Mouse (Mus musculus) MEL (cell line): Measurements from ENCODE around the gene Map2k4. TPM values are rescaled to one million over a fixed set of nuclear protein-coding genes. Genes with fewer than 3 reads are reported as not detected.
A peak's percentile ranks its signal among the peaks of the same experiment; 100 is the strongest.

Experiments
- DNase-seq: peaks from one replicate; pipeline ENCODE4 v3.0.0; 2011; ENCODE audit warnings: low read depth, low spot score
- H3K27ac ChIP-seq: 2 replicates; pipeline ENCODE4 v1.5.1; 2012; ENCODE audit warnings: low read depth, mild to moderate bottlenecking, control low read depth, low read length, moderate library complexity; ENCODE audit not compliant: control insufficient read depth
- H3K27me3 ChIP-seq, 2 experiments: fragments of 150-350 bp in 1 of 2; sonication (generic) in 1 of 2; 2 replicates each; pipeline ENCODE4 v1.6.1; 2012; ENCODE audit warnings: low read length in 2 of 2, mild to moderate bottlenecking in 2 of 2, improper control_type of control experiment in 1 of 2, moderate library complexity in 1 of 2; ENCODE audit not compliant: insufficient read depth in 2 of 2, control insufficient read depth in 1 of 2
- H3K36me3 ChIP-seq, 2 experiments: 2 replicates each; pipeline ENCODE4 v1.6.1; 2012 to 2014; ENCODE audit warnings: low read length in 2 of 2, improper control_type of control experiment in 1 of 2, inconsistent platforms in 1 of 2, mild to moderate bottlenecking in 1 of 2; ENCODE audit not compliant: insufficient read depth in 2 of 2, control insufficient read depth in 1 of 2
- H3K4me1 ChIP-seq, 2 experiments: fragments of 150-350 bp in 1 of 2; sonication (generic) in 1 of 2; 2 replicates each; pipeline ENCODE4 v1.6.1; 2012; ENCODE audit warnings: low read length in 2 of 2, improper control_type of control experiment in 1 of 2, mild to moderate bottlenecking in 1 of 2; ENCODE audit not compliant: insufficient read depth in 2 of 2, control insufficient read depth in 1 of 2
- H3K4me3 ChIP-seq, 2 experiments: fragments of 150-350 bp in 1 of 2; sonication (generic) in 1 of 2; 2 replicates each; pipeline ENCODE4 v1.5.1; 2012; ENCODE audit warnings: low read depth in 2 of 2, low read length in 2 of 2, mild to moderate bottlenecking in 2 of 2, moderate library complexity in 2 of 2, control low read depth in 1 of 2, improper control_type of control experiment in 1 of 2; ENCODE audit not compliant: control insufficient read depth in 1 of 2, insufficient read depth in 1 of 2
- H3K79me2 ChIP-seq: 2 replicates; pipeline ENCODE4 v1.6.1; 2012; ENCODE audit warnings: mild to moderate bottlenecking, low read length, moderate library complexity; ENCODE audit not compliant: control insufficient read depth, poor library complexity, insufficient read depth
- H3K9ac ChIP-seq: 2 replicates; pipeline ENCODE4 v1.6.1; 2012; ENCODE audit warnings: low read depth, mild to moderate bottlenecking, control low read depth, low read length, moderate library complexity; ENCODE audit not compliant: control insufficient read depth, poor library complexity, severe bottlenecking
- H3K9me3 ChIP-seq: fragments of 150-350 bp; sonication (generic); replicated peaks from 2 replicates; pipeline ENCODE4 v1.6.1; 2012; ENCODE audit warnings: mild to moderate bottlenecking, low read length, improper control_type of control experiment, moderate library complexity; ENCODE audit not compliant: insufficient read depth
- BHLHE40 ChIP-seq: IDR thresholded peaks from 2 replicates; pipeline ENCODE4 v1.6.1; 2012; ENCODE audit warnings: low read depth, mild to moderate bottlenecking, inconsistent platforms, low read length, improper control_type of control experiment, borderline replicate concordance
- CHD1 ChIP-seq: IDR thresholded peaks from 2 replicates; pipeline ENCODE4 v1.6.1; 2012; ENCODE audit warnings: low read depth, mild to moderate bottlenecking, inconsistent platforms, low read length, improper control_type of control experiment
- CHD2 ChIP-seq: IDR thresholded peaks from 2 replicates; pipeline ENCODE4 v1.6.1; 2011; ENCODE audit warnings: low read length, improper control_type of control experiment
- CTCF ChIP-seq, 3 experiments: IDR thresholded peaks in 2 of 3; conservative IDR thresholded peaks in 1 of 3; 2 replicates each; pipeline ENCODE4 v1.5.1; 2011 to 2012; ENCODE audit warnings: low read length in 3 of 3, low read depth in 2 of 3, mild to moderate bottlenecking in 2 of 3, improper control_type of control experiment in 1 of 3, inconsistent platforms in 1 of 3, mixed read lengths in 1 of 3, moderate library complexity in 1 of 3; ENCODE audit not compliant: control insufficient read depth in 1 of 3, insufficient read depth in 1 of 3, poor library complexity in 1 of 3, severe bottlenecking in 1 of 3
- E2F4 ChIP-seq: IDR thresholded peaks from 2 replicates; pipeline ENCODE4 v1.6.1; 2011; ENCODE audit warnings: low read depth, low read length, improper control_type of control experiment, borderline replicate concordance
- ELF1 ChIP-seq: IDR thresholded peaks from 2 replicates; pipeline ENCODE4 v1.6.1; 2014; ENCODE audit warnings: low read depth, mild to moderate bottlenecking, inconsistent platforms, low read length, improper control_type of control experiment, moderate library complexity
- EP300 ChIP-seq, 2 experiments: IDR thresholded peaks; 2 replicates each; pipeline ENCODE4 v1.6.1; 2011; ENCODE audit warnings: improper control_type of control experiment in 2 of 2, low read length in 2 of 2, low read depth in 1 of 2, mild to moderate bottlenecking in 1 of 2
- ETS1 ChIP-seq: IDR thresholded peaks from 2 replicates; pipeline ENCODE4 v1.6.1; 2012; ENCODE audit warnings: low read depth, mild to moderate bottlenecking, inconsistent platforms, low read length, improper control_type of control experiment, moderate library complexity
- GABPA ChIP-seq: IDR thresholded peaks from 2 replicates; pipeline ENCODE4 v1.6.1; 2012; ENCODE audit warnings: low read depth, mild to moderate bottlenecking, inconsistent platforms, low read length, improper control_type of control experiment, moderate library complexity
- GATA1 ChIP-seq: IDR thresholded peaks from 2 replicates; pipeline ENCODE4 v1.6.1; 2011; ENCODE audit warnings: low read depth, low read length, improper control_type of control experiment
- HCFC1 ChIP-seq: IDR thresholded peaks from 2 replicates; pipeline ENCODE4 v1.6.1; 2012; ENCODE audit warnings: low read depth, mild to moderate bottlenecking, inconsistent platforms, low read length, improper control_type of control experiment, moderate library complexity
- JUND ChIP-seq: IDR thresholded peaks from 2 replicates; pipeline ENCODE4 v1.6.1; 2011; ENCODE audit warnings: low read depth, mild to moderate bottlenecking, improper control_type of control experiment, low read length
- KAT2A ChIP-seq: conservative IDR thresholded peaks from 2 replicates; pipeline ENCODE4 v1.6.1; 2012; ENCODE audit warnings: low read depth, low read length, improper control_type of control experiment, inconsistent platforms
- MAFK ChIP-seq: IDR thresholded peaks from 2 replicates; pipeline ENCODE4 v1.6.1; 2011; ENCODE audit warnings: low read depth, mild to moderate bottlenecking, low read length, improper control_type of control experiment, borderline replicate concordance
- MAX ChIP-seq: IDR thresholded peaks from 2 replicates; pipeline ENCODE4 v1.6.1; 2011; ENCODE audit warnings: low read length, improper control_type of control experiment
- MAZ ChIP-seq: IDR thresholded peaks from 2 replicates; pipeline ENCODE4 v1.6.1; 2012; ENCODE audit warnings: low read depth, mild to moderate bottlenecking, inconsistent platforms, low read length, improper control_type of control experiment
- MEF2A ChIP-seq: IDR thresholded peaks from 2 replicates; pipeline ENCODE4 v1.6.1; 2014; ENCODE audit warnings: low read depth, mild to moderate bottlenecking, inconsistent platforms, low read length, improper control_type of control experiment; ENCODE audit not compliant: poor library complexity, insufficient replicate concordance, severe bottlenecking; ENCODE audit errors: extremely low read depth
- MXI1 ChIP-seq: IDR thresholded peaks from 2 replicates; pipeline ENCODE4 v1.6.1; 2011; ENCODE audit warnings: mild to moderate bottlenecking, low read depth, low read length, improper control_type of control experiment
- MYB ChIP-seq: IDR thresholded peaks from 2 replicates; pipeline ENCODE4 v1.6.1; 2011; ENCODE audit warnings: mild to moderate bottlenecking, low read depth, low read length, improper control_type of control experiment
- MYC ChIP-seq: IDR thresholded peaks from 2 replicates; pipeline ENCODE4 v1.6.1; 2011; ENCODE audit warnings: low read depth, mild to moderate bottlenecking, low read length, improper control_type of control experiment, moderate library complexity
- NELFE ChIP-seq: IDR thresholded peaks from 2 replicates; pipeline ENCODE4 v1.6.1; 2011; ENCODE audit warnings: low read depth, low read length, improper control_type of control experiment
- NRF1 ChIP-seq: IDR thresholded peaks from 2 replicates; pipeline ENCODE4 v1.6.1; 2014; ENCODE audit warnings: low read depth, mild to moderate bottlenecking, inconsistent platforms, low read length, improper control_type of control experiment, moderate library complexity; ENCODE audit not compliant: poor library complexity, insufficient read depth, severe bottlenecking
- POLR2A ChIP-seq, 2 experiments: IDR thresholded peaks; 2 replicates each; pipeline ENCODE4 v1.6.1; 2011 to 2012; ENCODE audit warnings: low read length in 2 of 2, mild to moderate bottlenecking in 2 of 2, control low read depth in 1 of 2, improper control_type of control experiment in 1 of 2, low read depth in 1 of 2, moderate library complexity in 1 of 2; ENCODE audit not compliant: control insufficient read depth in 1 of 2, insufficient read depth in 1 of 2, poor library complexity in 1 of 2
- POLR2AphosphoS2 ChIP-seq: IDR thresholded peaks from 2 replicates; pipeline ENCODE4 v1.6.1; 2011; ENCODE audit warnings: low read length, improper control_type of control experiment
- POLR2AphosphoS5 ChIP-seq: IDR thresholded peaks from 2 replicates; pipeline ENCODE4 v1.6.1; 2012; ENCODE audit warnings: low read depth, borderline replicate concordance, mild to moderate bottlenecking, inconsistent platforms, low read length, moderate library complexity, mixed read lengths
- RAD21 ChIP-seq: IDR thresholded peaks from 2 replicates; pipeline ENCODE4 v1.6.1; 2011; ENCODE audit warnings: mild to moderate bottlenecking, low read depth, low read length, improper control_type of control experiment
- RCOR1 ChIP-seq: IDR thresholded peaks from 2 replicates; pipeline ENCODE4 v1.6.1; 2012; ENCODE audit warnings: low read depth, mild to moderate bottlenecking, inconsistent platforms, low read length, improper control_type of control experiment
- SIN3A ChIP-seq: IDR thresholded peaks from 2 replicates; pipeline ENCODE4 v1.6.1; 2012; ENCODE audit warnings: low read length, improper control_type of control experiment, inconsistent platforms
- SMC3 ChIP-seq: IDR thresholded peaks from 2 replicates; pipeline ENCODE4 v1.6.1; 2011; ENCODE audit warnings: low read depth, low read length, improper control_type of control experiment
- TAL1 ChIP-seq: IDR thresholded peaks from 2 replicates; pipeline ENCODE4 v1.6.1; 2012; ENCODE audit warnings: mild to moderate bottlenecking, inconsistent platforms, low read length, moderate library complexity, mixed read lengths
- TBP ChIP-seq: IDR thresholded peaks from 2 replicates; pipeline ENCODE4 v1.8.0; 2011; ENCODE audit warnings: low read depth, low read length, improper control_type of control experiment
- TCF12 ChIP-seq: IDR thresholded peaks from 2 replicates; pipeline ENCODE4 v1.6.1; 2014; ENCODE audit warnings: low read depth, mild to moderate bottlenecking, inconsistent platforms, low read length, improper control_type of control experiment, moderate library complexity
- USF1 ChIP-seq: IDR thresholded peaks from 2 replicates; pipeline ENCODE4 v1.6.1; 2014; ENCODE audit warnings: low read depth, mild to moderate bottlenecking, inconsistent platforms, low read length, improper control_type of control experiment, moderate library complexity
- USF2 ChIP-seq, 2 experiments: IDR thresholded peaks; 2 replicates each; pipeline ENCODE4 v1.6.1; 2011 to 2012; ENCODE audit warnings: improper control_type of control experiment in 2 of 2, low read length in 2 of 2, borderline replicate concordance in 1 of 2, inconsistent platforms in 1 of 2, low read depth in 1 of 2, mild to moderate bottlenecking in 1 of 2; ENCODE audit not compliant: insufficient read depth in 1 of 2
- ZC3H11A ChIP-seq: IDR thresholded peaks from 2 replicates; pipeline ENCODE4 v1.6.1; 2012; ENCODE audit warnings: low read depth, mild to moderate bottlenecking, inconsistent platforms, low read length, improper control_type of control experiment
- ZKSCAN1 ChIP-seq: IDR thresholded peaks from 2 replicates; pipeline ENCODE4 v1.6.1; 2012; ENCODE audit warnings: low read depth, mild to moderate bottlenecking, inconsistent platforms, low read length, improper control_type of control experiment, moderate library complexity
- ZMIZ1 ChIP-seq: IDR thresholded peaks from 2 replicates; pipeline ENCODE4 v1.6.1; 2012; ENCODE audit warnings: low read depth, mild to moderate bottlenecking, inconsistent platforms, low read length, improper control_type of control experiment, moderate library complexity
- ZNF384 ChIP-seq: IDR thresholded peaks from 2 replicates; pipeline ENCODE4 v1.6.1; 2012; ENCODE audit warnings: low read depth, mild to moderate bottlenecking, inconsistent platforms, low read length, improper control_type of control experiment
- polyA plus RNA-seq, 2 experiments: library from polyadenylated mRNA; stranded (reverse) in 1 of 2; unstranded in 1 of 2; fragments of >175 nt in 1 of 2; fragments of >200 nt in 1 of 2; gene quantifications; 2 replicates each; pipeline versions ENCODE4 v1.2.1 to v1.2.4; 2012; ENCODE audit warnings: low replicate concordance in 2 of 2, low read depth in 1 of 2; ENCODE audit not compliant: insufficient read length in 2 of 2, insufficient read depth in 1 of 2, missing spikeins in 1 of 2
- total RNA-seq: library from RNA; depleted of rRNA; stranded (reverse); fragments of 300-350 nt; gene quantifications from 2 replicates; pipeline ENCODE4 v1.2.3, GENCODE M21; 2012

Gene Map2k4
- total and polyA plus RNA-seq, 3 experiments = 20.0 to 70.7 (median 21.8) TPM

GRCm38 (mm10) chr11:65786160-65786559 lies 1.9 kb downstream of the Map2k4 start:
- Histone ChIP-seq H3K79me2 (peaks cover 28% of the 10 kb centered on the region), H3K27me3 (no peaks in the 10 kb centered on the region), H3K9me3 (no peaks in the 10 kb centered on the region), H3K9ac (peak overlapping the region; percentile 20; the same call in 1 of the 2 replicates), H3K4me1 (peaks cover 18 to 20% of the 10 kb centered on the region in 2 experiments), H3K27ac (no peak overlapping the region), H3K36me3 (peaks cover 4 to 28% of the 10 kb centered on the region in 2 experiments; a peak in 2 of 4 replicates), H3K4me3 (peak overlapping the region in 1 of 2 experiments; percentile 6; a peak in 1 of 4 replicates)
- peak; percentile 45 for DNase-seq
- TF ChIP-seq ELF1 = no peak
- no peak for TF ChIP-seq GABPA
- 0 out of 2 replicates have a peak, but pooled peaks have one; percentile 25 for TF ChIP-seq MYC
- TF ChIP-seq SIN3A = peak; percentile 65
- TF ChIP-seq TCF12 = peak; percentile 90
- no peak for TF ChIP-seq POLR2AphosphoS2
- no peak for TF ChIP-seq TBP
- no peak for TF ChIP-seq ZNF384
- TF ChIP-seq ZC3H11A = no peak
- TF ChIP-seq CHD2 = no peak
- TF ChIP-seq USF1 = peak; percentile 82
- no peak for TF ChIP-seq RAD21
- no peak for TF ChIP-seq BHLHE40
- no peak for TF ChIP-seq CHD1
- TF ChIP-seq MAZ = 0 out of 2 replicates have a peak, but pooled peaks have one; percentile 57
- TF ChIP-seq RCOR1 = peak; percentile 19; the same call in 1 of the 2 replicates
- peak; percentile 78 to 81 for TF ChIP-seq EP300 (IDR thresholded peaks at IDR 0.05; ENCODE audit: low read depth in 1 of 2, low read length in 2 of 2)
- no peak for TF ChIP-seq KAT2A
- TF ChIP-seq SMC3 = no peak
- no peak for TF ChIP-seq MAFK
- TF ChIP-seq GATA1 = peak; percentile 87
- peak; percentile 80 for TF ChIP-seq MXI1
- no peak for TF ChIP-seq MEF2A
- no peak for TF ChIP-seq USF2 (IDR thresholded peaks at IDR 0.05; ENCODE audit: borderline replicate concordance in 1 of 2, insufficient read depth in 1 of 2, low read depth in 1 of 2, low read length in 2 of 2)
- TF ChIP-seq MAX = no peak; the same call in 1 of the 2 replicates
- no peak for TF ChIP-seq NRF1
- no peak for TF ChIP-seq ZKSCAN1
- peak; percentile 47 for TF ChIP-seq TAL1
- peak; percentile 55; the same call in 1 of the 2 replicates for TF ChIP-seq ETS1
- no peak for TF ChIP-seq HCFC1
- TF ChIP-seq POLR2AphosphoS5 = no peak
- no peak for TF ChIP-seq NELFE
- TF ChIP-seq JUND = no peak
- TF ChIP-seq ZMIZ1 = no peak
- no peak for TF ChIP-seq POLR2A (IDR thresholded peaks at IDR 0.05; ENCODE audit: control insufficient read depth in 1 of 2, insufficient read depth in 1 of 2, low read depth in 1 of 2, low read length in 2 of 2, poor library complexity in 1 of 2)
- no peak for TF ChIP-seq MYB
- TF ChIP-seq CTCF (IDR thresholded peaks at IDR 0.05 in 2 of 3, conservative IDR thresholded peaks at IDR 0.05 in 1 of 3; ENCODE audit: control insufficient read depth in 1 of 3, insufficient read depth in 1 of 3, low read depth in 2 of 3, low read length in 3 of 3, poor library complexity in 1 of 3, severe bottlenecking in 1 of 3) = no peak
- no peak for TF ChIP-seq E2F4
